Mouse (Mus musculus) bone marrow macrophage, adult 2 months (primary cell): ENCODE measurements around the gene Arhgef3. TPM values are rescaled to one million over a fixed set of nuclear protein-coding genes. Genes with fewer than 3 reads are reported as not detected.

ENCODE experiments used
- H3K27ac ChIP-seq: 2 replicates; pipeline ENCODE4 v1.5.1; 2012; ENCODE audit warnings: low read depth, low read length; ENCODE audit not compliant: insufficient read depth
- H3K4me1 ChIP-seq: 2 replicates; pipeline ENCODE4 v1.6.1; 2012; ENCODE audit warnings: low read length; ENCODE audit not compliant: control insufficient read depth, insufficient read depth
- H3K4me3 ChIP-seq: 2 replicates; pipeline ENCODE4 v1.5.1; 2012; ENCODE audit warnings: mild to moderate bottlenecking, low read length, moderate library complexity; ENCODE audit not compliant: insufficient read depth
- CTCF ChIP-seq: IDR thresholded peaks from 2 replicates; pipeline ENCODE4 v1.5.1; 2012; ENCODE audit warnings: low read depth, mild to moderate bottlenecking, low read length, moderate library complexity
- POLR2A ChIP-seq: IDR thresholded peaks from 2 replicates; pipeline ENCODE4 v1.6.1; 2012; ENCODE audit warnings: mild to moderate bottlenecking, low read depth, low read length, borderline replicate concordance
- polyA plus RNA-seq: library from polyadenylated mRNA; stranded (reverse); fragments of >200 nt; gene quantifications from 2 replicates; pipeline ENCODE4 v1.2.4, GENCODE M21; 2012; ENCODE audit not compliant: missing spikeins, insufficient read depth, insufficient read length

Gene Arhgef3
- polyA plus RNA-seq, 1 experiment, result 10.2 TPM

- Histone ChIP-seq H3K4me3 (no peak overlapping the region), H3K4me1 (peaks cover 3% of the 10 kb centered on the region; the same call in 1 of the 2 replicates), H3K27ac (no peak overlapping the region)
- TF ChIP-seq CTCF (no peak), POLR2A (no peak)
Measured at GRCm38 (mm10) chr14:27413961-27414360, 299.3 kb downstream of the Arhgef3 start.

GRCm38 (mm10) chr14:27420816-27421215 is 306.1 kb downstream of the Arhgef3 start:
- no peak overlapping the region for H3K4me3 ChIP-seq
- H3K27ac ChIP-seq, result no peak overlapping the region
- no peaks in the 10 kb centered on the region for H3K4me1 ChIP-seq
- TF ChIP-seq CTCF (no peak), POLR2A (no peak)

GRCm38 (mm10) chr14:27422301-27422700 is 307.6 kb downstream of the Arhgef3 start:
- Histone ChIP-seq H3K4me1 (no peaks in the 10 kb centered on the region), H3K27ac (no peak overlapping the region), H3K4me3 (no peak overlapping the region)
- no peak for TF ChIP-seq POLR2A
- no peak for TF ChIP-seq CTCF

- Histone ChIP-seq H3K4me3 (peak within 1 kb of the TSS; percentile 61), H3K4me1 (peaks cover 2% of the 10 kb centered on the region; the same call in 1 of the 2 replicates), H3K27ac (peak within 1 kb of the TSS; percentile 92)
- TF ChIP-seq POLR2A (no peak), CTCF (no peak)
Measured at GRCm38 (mm10) chr14:27428573-27428972, 313.9 kb downstream of the Arhgef3 start, which contains the start of gene Fam208a. Gene Fam208a, plus strand, starts transcription at chr14:27428834.

- H3K4me3 ChIP-seq, result peak overlapping the region; percentile 61
- H3K4me1 ChIP-seq, result peaks cover 2% of the 10 kb centered on the region; the same call in 1 of the 2 replicates
- TF ChIP-seq POLR2A (no peak), CTCF (no peak)
- peak overlapping the region; percentile 92 for H3K27ac ChIP-seq
Measured at GRCm38 (mm10) chr14:27428973-27429711, 314.4 kb downstream of the Arhgef3 start.

- TF ChIP-seq POLR2A (no peak), CTCF (no peak)
- Histone ChIP-seq H3K27ac (no peak overlapping the region), H3K4me3 (no peak overlapping the region), H3K4me1 (peaks cover 2% of the 10 kb centered on the region; the same call in 1 of the 2 replicates)
Measured at GRCm38 (mm10) chr14:27430280-27430679, 315.6 kb downstream of the Arhgef3 start.

GRCm38 (mm10) chr14:27432064-27432463 is 317.4 kb downstream of the Arhgef3 start:
- no peak overlapping the region for H3K4me3 ChIP-seq
- H3K4me1 ChIP-seq, result peaks cover 2% of the 10 kb centered on the region; the same call in 1 of the 2 replicates
- H3K27ac ChIP-seq, result no peak overlapping the region
- TF ChIP-seq CTCF (no peak), POLR2A (no peak)

GRCm38 (mm10) chr14:27436116-27436515 is 321.4 kb downstream of the Arhgef3 start:
- Histone ChIP-seq H3K27ac (no peak overlapping the region), H3K4me3 (no peak overlapping the region), H3K4me1 (no peaks in the 10 kb centered on the region)
- TF ChIP-seq POLR2A (no peak), CTCF (no peak)

- H3K27ac ChIP-seq, result no peak overlapping the region
- H3K4me1 ChIP-seq, result no peaks in the 10 kb centered on the region
- TF ChIP-seq POLR2A (no peak), CTCF (no peak)
- H3K4me3 ChIP-seq, result no peak overlapping the region
Measured at GRCm38 (mm10) chr14:27436826-27437225, 322.1 kb downstream of the Arhgef3 start.

GRCm38 (mm10) chr14:27440921-27441320 is 326.2 kb downstream of the Arhgef3 start:
- Histone ChIP-seq H3K4me1 (peaks cover 5% of the 10 kb centered on the region), H3K27ac (no peak overlapping the region), H3K4me3 (no peak overlapping the region)
- TF ChIP-seq POLR2A (no peak), CTCF (no peak)

- Histone ChIP-seq H3K4me1 (peaks cover 5% of the 10 kb centered on the region), H3K27ac (no peak overlapping the region), H3K4me3 (no peak overlapping the region)
- TF ChIP-seq CTCF (no peak), POLR2A (no peak)
Measured at GRCm38 (mm10) chr14:27444851-27445281, 330.2 kb downstream of the Arhgef3 start.
